Mouse (Mus musculus): ENCODE data around the gene Anp32a. TPM values are rescaled to one million over a fixed set of nuclear protein-coding genes. Genes with fewer than 3 reads are reported as not detected.

Anp32a gene
- total and polyA plus RNA-seq, 3 experiments = 182 to 516 (median 362) TPM

DNA sequence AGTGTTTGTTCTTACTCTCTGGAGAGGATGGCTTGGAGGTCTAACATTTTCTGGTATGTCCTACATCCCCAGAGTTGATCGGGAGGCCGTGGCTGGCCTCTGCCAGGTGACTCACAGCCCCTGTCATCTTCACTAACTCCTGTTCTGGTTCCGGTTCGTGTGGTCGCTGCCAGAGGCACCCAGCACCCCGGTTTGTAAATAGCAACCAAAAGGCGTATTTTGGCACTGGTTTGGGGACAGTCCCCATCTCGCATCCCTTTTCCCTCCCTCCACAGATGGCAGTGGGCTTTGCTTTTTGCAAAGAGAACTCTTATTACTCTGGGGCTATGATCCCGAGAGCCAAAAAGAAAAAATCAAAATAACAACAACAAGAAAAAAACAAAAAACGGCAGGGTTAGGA lies 36.8 kb downstream of the Anp32a start:
- no peaks in the 10 kb centered on the region for H3K4me1 ChIP-seq (ENCODE audit: control insufficient read depth in 1 of 2, insufficient read depth in 2 of 2, low read length in 2 of 2)
- TF ChIP-seq RCOR1 (IDR thresholded peaks at IDR 0.05; ENCODE audit: low read depth, low read length) (no peak), MEF2A (IDR thresholded peaks at IDR 0.05; ENCODE audit: extremely low read depth, insufficient replicate concordance, low read depth, low read length, poor library complexity, severe bottlenecking) (no peak), MYC (IDR thresholded peaks at IDR 0.05; ENCODE audit: low read depth, low read length) (no peak), GABPA (IDR thresholded peaks at IDR 0.05; ENCODE audit: low read depth, low read length) (no peak), CHD2 (IDR thresholded peaks at IDR 0.05; ENCODE audit: low read length) (no peak), SMC3 (IDR thresholded peaks at IDR 0.05; ENCODE audit: low read depth, low read length) (no peak), EP300 (IDR thresholded peaks at IDR 0.05; ENCODE audit: low read depth in 1 of 2, low read length in 2 of 2) (no peak), MXI1 (IDR thresholded peaks at IDR 0.05; ENCODE audit: low read depth, low read length) (no peak), TBP (IDR thresholded peaks at IDR 0.05; ENCODE audit: low read depth, low read length) (no peak), USF1 (IDR thresholded peaks at IDR 0.05; ENCODE audit: low read depth, low read length) (no peak), ZNF384 (IDR thresholded peaks at IDR 0.05; ENCODE audit: low read depth, low read length) (no peak), GATA1 (IDR thresholded peaks at IDR 0.05; ENCODE audit: low read depth, low read length) (no peak), CTCF (IDR thresholded peaks at IDR 0.05 in 2 of 3, conservative IDR thresholded peaks at IDR 0.05 in 1 of 3; ENCODE audit: control insufficient read depth in 1 of 3, insufficient read depth in 1 of 3, low read depth in 2 of 3, low read length in 3 of 3, poor library complexity in 1 of 3, severe bottlenecking in 1 of 3) (no peak), TCF12 (IDR thresholded peaks at IDR 0.05; ENCODE audit: low read depth, low read length) (no peak), RAD21 (IDR thresholded peaks at IDR 0.05; ENCODE audit: low read depth, low read length) (no peak), SIN3A (IDR thresholded peaks at IDR 0.05; ENCODE audit: low read length) (no peak), POLR2AphosphoS5 (IDR thresholded peaks at IDR 0.05; ENCODE audit: borderline replicate concordance, low read depth, low read length) (no peak), ZKSCAN1 (IDR thresholded peaks at IDR 0.05; ENCODE audit: low read depth, low read length) (no peak), MAX (IDR thresholded peaks at IDR 0.05; ENCODE audit: low read length) (no peak), NRF1 (IDR thresholded peaks at IDR 0.05; ENCODE audit: insufficient read depth, low read depth, low read length, poor library complexity, severe bottlenecking) (no peak)
- H3K36me3 ChIP-seq (ENCODE audit: control insufficient read depth in 1 of 2, insufficient read depth in 2 of 2, low read length in 2 of 2) = peaks cover 0 to 13% of the 10 kb centered on the region in 2 experiments; a peak in 2 of 4 replicates
- H3K9me3 ChIP-seq (replicated peaks; ENCODE audit: insufficient read depth, low read length) = no peaks in the 10 kb centered on the region
- DNase-seq (ENCODE audit: low read depth, low spot score) = no peak
- no peaks in the 10 kb centered on the region for H3K79me2 ChIP-seq (ENCODE audit: control insufficient read depth, insufficient read depth, low read length, poor library complexity)
- H3K27me3 ChIP-seq (ENCODE audit: control insufficient read depth in 1 of 2, insufficient read depth in 2 of 2, low read length in 2 of 2) = no peaks in the 10 kb centered on the region
- H3K9ac ChIP-seq (ENCODE audit: control insufficient read depth, low read depth, low read length, poor library complexity, severe bottlenecking) = no peak overlapping the region
- H3K4me3 ChIP-seq (ENCODE audit: control insufficient read depth in 1 of 2, insufficient read depth in 1 of 2, low read depth in 2 of 2, low read length in 2 of 2) = no peak overlapping the region
- H3K27ac ChIP-seq (ENCODE audit: control insufficient read depth, low read depth, low read length) = no peak overlapping the region

DNA sequence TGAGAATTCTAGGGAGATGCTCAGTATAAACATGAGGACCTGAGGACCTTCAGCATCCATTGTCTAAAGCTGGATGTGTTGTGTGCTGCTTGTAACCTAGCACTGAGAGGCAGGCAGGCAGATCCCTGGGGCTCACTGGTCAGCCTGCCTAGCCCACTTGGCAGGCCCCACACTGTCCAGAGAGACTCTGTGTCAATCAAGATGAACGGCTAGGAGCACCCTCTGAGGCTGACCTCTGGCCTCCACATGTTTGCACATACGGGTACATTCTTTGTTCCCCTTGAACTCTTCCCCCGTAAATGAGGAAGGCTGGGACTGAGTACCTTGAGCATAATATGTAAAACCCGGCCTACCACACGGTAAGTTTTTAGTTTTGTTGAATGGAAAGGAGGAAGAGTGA lies 39.3 kb downstream of the Anp32a start:
- H3K9me3 ChIP-seq (replicated peaks; ENCODE audit: insufficient read depth, low read length) = no peaks in the 10 kb centered on the region
- H3K27me3 ChIP-seq (ENCODE audit: control insufficient read depth in 1 of 2, insufficient read depth in 2 of 2, low read length in 2 of 2) = no peaks in the 10 kb centered on the region
- no peak overlapping the region for H3K27ac ChIP-seq (ENCODE audit: control insufficient read depth, low read depth, low read length)
- H3K4me3 ChIP-seq (ENCODE audit: control insufficient read depth in 1 of 2, insufficient read depth in 1 of 2, low read depth in 2 of 2, low read length in 2 of 2) = no peak overlapping the region
- H3K4me1 ChIP-seq (ENCODE audit: control insufficient read depth in 1 of 2, insufficient read depth in 2 of 2, low read length in 2 of 2) = peaks cover 4 to 6% of the 10 kb centered on the region in 2 experiments
- H3K36me3 ChIP-seq (ENCODE audit: control insufficient read depth in 1 of 2, insufficient read depth in 2 of 2, low read length in 2 of 2) = peaks cover 5 to 7% of the 10 kb centered on the region in 2 experiments
- no peak for TF ChIP-seq MAX (IDR thresholded peaks at IDR 0.05; ENCODE audit: low read length)
- no peak for TF ChIP-seq GATA1 (IDR thresholded peaks at IDR 0.05; ENCODE audit: low read depth, low read length)
- TF ChIP-seq KAT2A (conservative IDR thresholded peaks at IDR 0.05; ENCODE audit: low read depth, low read length) = no peak
- TF ChIP-seq BHLHE40 (IDR thresholded peaks at IDR 0.05; ENCODE audit: borderline replicate concordance, low read depth, low read length) = no peak
- TF ChIP-seq HCFC1 (IDR thresholded peaks at IDR 0.05; ENCODE audit: low read depth, low read length) = no peak
- TF ChIP-seq MYC (IDR thresholded peaks at IDR 0.05; ENCODE audit: low read depth, low read length) = no peak
- TF ChIP-seq ELF1 (IDR thresholded peaks at IDR 0.05; ENCODE audit: low read depth, low read length) = no peak
- TF ChIP-seq CHD2 (IDR thresholded peaks at IDR 0.05; ENCODE audit: low read length) = no peak
- no peak for TF ChIP-seq GABPA (IDR thresholded peaks at IDR 0.05; ENCODE audit: low read depth, low read length)
- no peak for TF ChIP-seq ETS1 (IDR thresholded peaks at IDR 0.05; ENCODE audit: low read depth, low read length)
- no peak for TF ChIP-seq MAFK (IDR thresholded peaks at IDR 0.05; ENCODE audit: borderline replicate concordance, low read depth, low read length)
- no peak for TF ChIP-seq TCF12 (IDR thresholded peaks at IDR 0.05; ENCODE audit: low read depth, low read length)
- no peak for TF ChIP-seq POLR2A (IDR thresholded peaks at IDR 0.05; ENCODE audit: control insufficient read depth in 1 of 2, insufficient read depth in 1 of 2, low read depth in 1 of 2, low read length in 2 of 2, poor library complexity in 1 of 2)
- TF ChIP-seq SIN3A (IDR thresholded peaks at IDR 0.05; ENCODE audit: low read length) = no peak
- TF ChIP-seq SMC3 (IDR thresholded peaks at IDR 0.05; ENCODE audit: low read depth, low read length) = no peak
- H3K9ac ChIP-seq (ENCODE audit: control insufficient read depth, low read depth, low read length, poor library complexity, severe bottlenecking) = no peak overlapping the region
- DNase-seq (ENCODE audit: low read depth, low spot score) = no peak
- H3K79me2 ChIP-seq (ENCODE audit: control insufficient read depth, insufficient read depth, low read length, poor library complexity) = no peaks in the 10 kb centered on the region

All from MEL (cell line).